ENCODE assay signal across 14 mouse cellular contexts in the genomic region with DNA sequence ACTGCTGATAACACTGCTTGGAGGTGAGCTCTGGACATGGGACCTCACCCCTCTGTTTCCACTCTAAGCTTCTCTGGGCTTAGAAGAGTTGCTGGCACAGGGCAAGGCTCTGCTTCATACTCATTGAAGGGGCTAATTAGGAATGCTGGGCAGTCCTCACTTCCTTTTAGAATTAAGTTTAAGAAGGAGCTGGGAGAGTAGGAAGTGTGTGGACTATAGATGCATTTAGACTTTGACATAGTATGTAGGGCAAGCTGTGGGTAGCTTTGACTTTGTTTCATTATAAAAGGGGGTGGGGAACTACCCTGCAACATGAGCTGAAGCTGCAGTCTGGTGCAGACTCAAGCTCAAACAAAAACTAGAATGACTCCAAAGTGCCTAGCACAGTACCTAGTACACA.
"Had no signal": no experiment of that assay in that cellular context is flagged by ENCODE, and none has a peak within 500 bp of the region (broad histone marks: within the 10 kb centered on the region; RNA-seq: fewer than 3 reads in every experiment).

No protein-coding gene starts in this region.

- DNase-seq: lung, adult 18-20 months; lung, postnatal 10 days; lung, postnatal 4 days; right cerebral cortex, postnatal 14 days; spleen, adult 18-20 months; thymus, adult 18-20 months; thymus, postnatal 25 days; thymus, postnatal 4 days had no signal

- H3K9me3 ChIP-seq: midbrain, embryonic 13.5 days; midbrain, embryonic 15.5 days; neural tube, embryonic 12.5 days had no signal

- H3K27me3 ChIP-seq: megakaryocyte, embryonic 14.5 days; midbrain, embryonic 13.5 days; midbrain, embryonic 15.5 days; neural tube, embryonic 12.5 days had no signal

- H3K4me1 ChIP-seq: megakaryocyte, embryonic 14.5 days; neural tube, embryonic 12.5 days had no signal

- H3K36me3 ChIP-seq: midbrain, embryonic 13.5 days; midbrain, embryonic 15.5 days; neural tube, embryonic 12.5 days had no signal

- H3K4me2 ChIP-seq: lung, embryonic 14.5 days; midbrain, embryonic 11.5 days; midbrain, embryonic 13.5 days; midbrain, embryonic 15.5 days; neural tube, embryonic 12.5 days had no signal

- H3K4me3 ChIP-seq: megakaryocyte, embryonic 14.5 days; midbrain, embryonic 13.5 days; midbrain, embryonic 15.5 days; neural tube, embryonic 12.5 days had no signal

- H3K9ac ChIP-seq: lung, embryonic 14.5 days; midbrain, embryonic 13.5 days; midbrain, embryonic 15.5 days; neural tube, embryonic 12.5 days had no signal

- ATAC-seq: midbrain, embryonic 13.5 days; midbrain, embryonic 15.5 days had no signal

- H3K27ac ChIP-seq: midbrain, embryonic 13.5 days; midbrain, embryonic 15.5 days; neural tube, embryonic 12.5 days had no signal
